Mouse (Mus musculus): ENCODE measurements around the gene 6030408B16Rik.
"Not testable (repeated sequence)": the region's sequence is repeated elsewhere in the genome, so short reads cannot be mapped to it uniquely, and the experiment has no call there.

6030408B16Rik gene

DNA sequence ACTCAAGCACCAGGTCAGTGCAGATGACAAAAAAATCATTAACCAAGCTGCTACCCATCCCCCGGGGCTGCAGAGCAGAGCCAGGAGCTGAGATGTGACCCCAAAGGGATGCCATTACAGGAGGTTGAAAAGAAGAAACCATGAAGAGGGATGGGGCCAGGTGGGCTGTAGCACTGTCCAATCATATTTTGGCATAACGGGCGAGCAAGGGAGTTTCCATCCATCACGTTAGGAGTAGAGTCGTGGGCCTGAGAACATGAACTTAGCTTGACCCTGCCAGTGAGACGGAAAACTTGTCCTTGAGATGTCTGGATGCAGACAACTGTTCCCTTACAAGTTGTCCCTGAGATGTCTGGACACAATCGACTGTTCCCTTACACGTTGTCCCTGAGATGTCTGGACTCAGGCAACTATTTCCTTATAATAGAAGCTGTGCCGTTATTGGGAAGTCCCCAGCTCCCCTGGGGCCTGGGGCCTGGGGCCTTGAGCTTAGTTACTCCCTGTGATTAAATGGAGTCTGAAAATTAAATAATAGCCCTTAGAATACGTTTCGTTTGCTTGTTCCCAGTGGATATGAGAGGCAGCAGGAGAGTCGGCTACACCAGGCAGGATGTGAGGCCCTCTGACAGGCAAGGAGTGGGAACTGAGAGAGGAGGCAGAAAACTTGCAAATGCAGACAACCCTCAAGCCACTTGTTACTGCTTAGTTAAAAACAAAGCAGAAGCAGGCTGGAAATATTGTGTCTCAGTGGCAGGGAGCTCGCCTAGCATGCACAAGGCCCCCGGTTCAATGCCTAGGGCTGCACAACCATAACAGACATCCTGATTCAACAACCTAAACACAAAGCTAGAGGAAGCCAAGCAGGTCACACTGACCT, 26.1 kb downstream of the 6030408B16Rik start:
- in situ Hi-C loops (cut with MboI, MseI) = loop anchor here in 1 of 2 experiments (5.0 kb wide), 1 partner anchor 82 kb away; no protein-coding TSS in a partner anchor

GRCm38 (mm10) chr15:101320010-101320617, 27.1 kb downstream of the 6030408B16Rik start:
- in situ Hi-C loops (cut with MboI, MseI) = no loop called here

GRCm38 (mm10) chr15:101320618-101321041, 27.6 kb downstream of the 6030408B16Rik start:
- in situ Hi-C loops (cut with MboI, MseI) = no loop called here

DNA sequence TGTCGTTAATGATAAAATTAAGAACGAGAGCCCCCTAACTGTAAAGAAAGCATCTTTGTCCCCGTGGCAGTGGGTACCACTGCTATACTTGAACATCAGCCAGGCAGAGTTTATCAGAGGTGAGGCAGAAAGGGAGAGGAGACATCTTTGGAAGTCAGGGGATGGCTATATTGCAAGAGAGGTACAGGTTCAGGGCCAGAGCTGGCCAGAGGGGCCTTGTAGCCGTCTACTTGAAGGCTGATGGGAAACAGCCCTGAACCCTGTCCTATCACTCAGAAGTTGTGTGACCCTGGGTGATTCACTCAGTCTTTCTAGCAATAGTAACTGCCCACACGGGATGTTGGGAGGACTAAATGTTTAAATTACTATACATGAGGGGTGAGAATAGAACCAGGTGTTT, 28.1 kb downstream of the 6030408B16Rik start:
- in situ Hi-C loops (cut with MboI, MseI) = no loop called here

GRCm38 (mm10) chr15:101322106-101322505, 29.1 kb downstream of the 6030408B16Rik start:
- in situ Hi-C loops (cut with MboI, MseI) = no loop called here

- in situ Hi-C loops (cut with MboI, MseI) = no loop called here
These were observed 29.6 kb downstream of the 6030408B16Rik start for GRCm38 (mm10) chr15:101322640-101323039.

DNA sequence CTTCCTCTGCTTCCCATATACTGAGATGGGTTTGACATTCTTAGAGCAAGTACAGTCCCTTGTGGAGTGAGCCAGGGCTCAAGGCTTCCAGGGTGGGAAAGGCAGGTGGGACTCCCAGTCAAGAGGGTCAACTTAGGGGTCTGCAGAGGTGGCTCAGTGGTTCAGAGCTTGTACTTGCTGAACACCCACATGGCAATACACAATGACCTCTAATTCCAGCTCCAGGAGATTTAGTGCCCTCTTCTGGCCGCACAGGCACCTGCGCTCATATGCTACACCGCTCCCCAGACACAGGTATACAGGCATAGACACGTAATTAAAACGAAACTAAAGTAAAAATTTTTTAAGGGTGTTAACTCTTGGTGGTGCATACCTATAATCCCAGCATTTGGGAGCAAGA, 30.5 kb downstream of the 6030408B16Rik start:
- in situ Hi-C loops (cut with MboI, MseI) = no loop called here

GRCm38 (mm10) chr15:101324409-101324808, 31.4 kb downstream of the 6030408B16Rik start:
- in situ Hi-C loops (cut with MboI, MseI) = not testable (repeated sequence)

DNA sequence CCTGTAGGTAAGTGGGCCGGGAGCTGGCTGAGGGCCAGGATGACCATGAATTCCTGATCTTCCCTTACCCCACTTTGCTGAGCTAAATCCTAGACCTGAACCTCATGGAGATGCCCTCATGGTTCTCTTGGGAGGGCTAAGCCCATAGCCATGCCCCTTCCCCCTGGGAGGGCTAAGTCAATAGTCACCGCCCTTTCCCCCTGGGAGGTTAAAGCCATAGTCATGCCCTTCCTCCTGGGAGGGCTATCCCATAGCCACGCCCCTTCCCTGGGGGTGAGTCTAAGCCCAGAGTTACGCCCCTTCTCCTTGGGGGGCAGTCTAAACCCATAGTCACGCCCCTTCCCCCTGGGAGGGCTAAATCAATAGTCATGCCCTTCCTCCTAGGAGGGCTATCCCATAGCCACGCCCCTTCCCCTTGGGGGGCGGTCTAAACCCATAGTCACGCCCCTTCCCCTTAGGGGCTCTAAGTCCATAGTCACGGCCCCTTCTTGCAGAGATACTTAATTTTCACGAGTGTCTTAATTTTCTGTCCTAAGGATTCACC, 33.1 kb downstream of the 6030408B16Rik start:
- in situ Hi-C loops (cut with MboI, MseI) = loop anchor here (5.0 to 25.0 kb wide), 2 partner anchors 211 to 651 kb away; partner anchors contain the start of gene Krt84 (in 1 of the 2)

GRCm38 (mm10) chr15:101327282-101327681, 34.3 kb downstream of the 6030408B16Rik start:
- in situ Hi-C loops (cut with MboI, MseI) = loop anchor here (5.0 to 25.0 kb wide), 2 partner anchors 210 to 650 kb away; partner anchors contain the start of gene Krt84 (in 1 of the 2)

GRCm38 (mm10) chr15:101328876-101329563, 36.0 kb downstream of the 6030408B16Rik start:
- in situ Hi-C loops (cut with MboI, MseI) = loop anchor here (5.0 to 25.0 kb wide), 2 partner anchors 208 to 648 kb away; partner anchors contain the start of gene Krt84 (in 1 of the 2)

GRCm38 (mm10) chr15:101329564-101329892, 36.5 kb downstream of the 6030408B16Rik start:
- in situ Hi-C loops (cut with MboI, MseI) = loop anchor here (5.0 to 25.0 kb wide), 2 partner anchors 208 to 648 kb away; partner anchors contain the start of gene Krt84 (in 1 of the 2)

- in situ Hi-C loops (cut with MboI, MseI) = loop anchor here (10.0 to 25.0 kb wide), 2 partner anchors 206 to 434 kb away; partner anchors contain the start of gene Krt84 (in 1 of the 2)
These were observed 38.1 kb downstream of the 6030408B16Rik start for GRCm38 (mm10) chr15:101331090-101331489.

GRCm38 (mm10) chr15:101332370-101332769, 39.4 kb downstream of the 6030408B16Rik start:
- in situ Hi-C loops (cut with MboI, MseI) = loop anchor here (10.0 to 25.0 kb wide), 2 partner anchors 205 to 432 kb away; partner anchors contain the start of gene Krt84 (in 1 of the 2)

GRCm38 (mm10) chr15:101333165-101333564, 40.2 kb downstream of the 6030408B16Rik start:
- in situ Hi-C loops (cut with MboI, MseI) = loop anchor here (10.0 to 25.0 kb wide), 2 partner anchors 204 to 432 kb away; partner anchors contain the start of gene Krt84 (in 1 of the 2)

GRCm38 (mm10) chr15:101333648-101334047, 40.6 kb downstream of the 6030408B16Rik start:
- in situ Hi-C loops (cut with MboI, MseI) = loop anchor here (10.0 to 25.0 kb wide), 2 partner anchors 204 to 431 kb away; partner anchors contain the start of gene Krt84 (in 1 of the 2)

- in situ Hi-C loops (cut with MboI, MseI) = loop anchor here (10.0 to 25.0 kb wide), 2 partner anchors 201 to 428 kb away; partner anchors contain the start of gene Krt84 (in 1 of the 2)
These were observed 43.6 kb downstream of the 6030408B16Rik start for GRCm38 (mm10) chr15:101336474-101337174.

- in situ Hi-C loops (cut with MboI, MseI) = loop anchor here (10.0 to 25.0 kb wide), 2 partner anchors 199 to 426 kb away; partner anchors contain the start of gene Krt84 (in 1 of the 2)
These were observed 45.3 kb downstream of the 6030408B16Rik start for GRCm38 (mm10) chr15:101338359-101338758.

GRCm38 (mm10) chr15:101339537-101339936, 46.5 kb downstream of the 6030408B16Rik start:
- in situ Hi-C loops (cut with MboI, MseI) = loop anchor here (10.0 to 25.0 kb wide), 2 partner anchors 198 to 425 kb away; partner anchors contain the start of gene Krt84 (in 1 of the 2)
